8 mouse cellular contexts compared by ENCODE assay signal in genomic region chr15:99296213-99296612, GRCm38 (mm10). TPM values are rescaled to one million over a fixed set of nuclear protein-coding genes. Genes with fewer than 3 reads are reported as not detected.
DNase-seq lines count a peak whose midpoint lies in the region; ATAC-seq and TF ChIP-seq lines count a peak whose summit lies in the region.

No protein-coding gene starts in this region.

- ATAC-seq in heart, embryonic 15.5 days (replicated peaks; ENCODE audit: insufficient number of reproducible peaks, insufficient read depth, low FRiP score, low read depth) = no peak
- no peak for ATAC-seq in forebrain, embryonic 13.5 days
- ATAC-seq in midbrain, embryonic 11.5 days (ENCODE audit: low FRiP score) = no peak

- TF ChIP-seq POLR2A in thymus, adult 2 months (IDR thresholded peaks at IDR 0.05; ENCODE audit: control insufficient read depth, extremely low read depth, insufficient read depth, low read length, poor library complexity) = no peak

- 40% methylated on average over 5 of the region's 5 CpGs for WGBS in heart, embryonic 15.5 days
- WGBS in forebrain, embryonic 13.5 days = 38% methylated on average over 5 of the region's 5 CpGs
- 40% methylated on average over 5 of the region's 5 CpGs for WGBS in midbrain, embryonic 11.5 days
- 55% methylated on average over 5 of the region's 5 CpGs for WGBS in thymus, adult 2 months

- peaks cover 14% of the 10 kb centered on the region for H3K4me1 ChIP-seq in heart, embryonic 15.5 days (replicated peaks)
- peaks cover 24% of the 10 kb centered on the region for H3K4me1 ChIP-seq in forebrain, embryonic 13.5 days
- peaks cover 11% of the 10 kb centered on the region for H3K4me1 ChIP-seq in midbrain, embryonic 11.5 days (ENCODE audit: control insufficient read depth, insufficient read depth, low read length)
- peaks cover 3% of the 10 kb centered on the region; the same call in 1 of the 2 replicates for H3K4me1 ChIP-seq in thymus, adult 2 months (replicated peaks; ENCODE audit: control insufficient read depth, insufficient read depth, low read length)

- H3K4me2 ChIP-seq in heart, embryonic 15.5 days = peak overlapping the region; percentile 77
- peak overlapping the region; percentile 79 for H3K4me2 ChIP-seq in forebrain, embryonic 13.5 days
- H3K4me2 ChIP-seq in midbrain, embryonic 11.5 days = peak overlapping the region; percentile 56

- H3K4me3 ChIP-seq in heart, embryonic 15.5 days = peak overlapping the region; percentile 77
- H3K4me3 ChIP-seq in forebrain, embryonic 13.5 days = peak overlapping the region; percentile 68
- peak overlapping the region; percentile 70 for H3K4me3 ChIP-seq in midbrain, embryonic 11.5 days (ENCODE audit: low read depth, low read length)
- no peak overlapping the region for H3K4me3 ChIP-seq in thymus, adult 2 months (ENCODE audit: control insufficient read depth, insufficient read depth, low read length)

- TF ChIP-seq CTCF in thymus, adult 2 months (IDR thresholded peaks at IDR 0.05; ENCODE audit: borderline replicate concordance, control insufficient read depth, extremely low read depth, insufficient read depth, low read length, poor library complexity) = no peak

- H3K27me3 ChIP-seq in heart, embryonic 15.5 days = no peaks in the 10 kb centered on the region
- no peaks in the 10 kb centered on the region for H3K27me3 ChIP-seq in forebrain, embryonic 13.5 days
- no peaks in the 10 kb centered on the region for H3K27me3 ChIP-seq in midbrain, embryonic 11.5 days (ENCODE audit: control insufficient read depth, insufficient read depth, low read length)
- H3K27me3 ChIP-seq in thymus, adult 2 months (ENCODE audit: control insufficient read depth, insufficient read depth, low read length) = no peaks in the 10 kb centered on the region

- no peak for DNase-seq in heart, adult 9 months (ENCODE audit: low spot score in 2 of 2)
- peak; percentile 37 for DNase-seq in ES-CJ7 (ENCODE audit: low read depth, low spot score)
- no peak for DNase-seq in midbrain, embryonic 11.5 days (ENCODE audit: low spot score, missing footprints)
- no peak for DNase-seq in thymus, postnatal 36 days
- DNase-seq in testis, postnatal 14 days (ENCODE audit: low spot score) = no peak
- DNase-seq in thymus, adult 2 months = no peak

- H3K36me3 ChIP-seq in heart, embryonic 15.5 days = no peaks in the 10 kb centered on the region
- peaks cover 6% of the 10 kb centered on the region; the same call in 1 of the 2 replicates for H3K36me3 ChIP-seq in forebrain, embryonic 13.5 days (ENCODE audit: poor library complexity, severe bottlenecking)
- H3K36me3 ChIP-seq in midbrain, embryonic 11.5 days (ENCODE audit: control insufficient read depth, insufficient read depth, low read length) = no peaks in the 10 kb centered on the region
- no peaks in the 10 kb centered on the region for H3K36me3 ChIP-seq in thymus, adult 2 months (ENCODE audit: control insufficient read depth, insufficient read depth, low read length)

- peak overlapping the region; percentile 88 for H3K27ac ChIP-seq in heart, embryonic 15.5 days
- peak overlapping the region; percentile 92; the same call in 1 of the 2 replicates for H3K27ac ChIP-seq in forebrain, embryonic 13.5 days
- H3K27ac ChIP-seq in midbrain, embryonic 11.5 days (ENCODE audit: low read depth, low read length) = no peak overlapping the region
- H3K27ac ChIP-seq in thymus, adult 2 months (ENCODE audit: control insufficient read depth, insufficient read depth, low read length) = no peak overlapping the region

- H3K9me3 ChIP-seq in heart, embryonic 15.5 days (replicated peaks) = no peaks in the 10 kb centered on the region
- H3K9me3 ChIP-seq in forebrain, embryonic 13.5 days (replicated peaks) = no peaks in the 10 kb centered on the region
- H3K9me3 ChIP-seq in midbrain, embryonic 11.5 days (ENCODE audit: control insufficient read depth, low read length) = no peaks in the 10 kb centered on the region

- H3K9ac ChIP-seq in heart, embryonic 15.5 days = no peak overlapping the region
- H3K9ac ChIP-seq in forebrain, embryonic 13.5 days = peak overlapping the region; percentile 78
- H3K9ac ChIP-seq in midbrain, embryonic 11.5 days (ENCODE audit: low read length) = no peak overlapping the region

RNA-seq across cellular contexts. Expression of gene Fam186b, which starts 0.5 kb away (rescaled TPM):
- 0.09 and 0.47 TPM in 2 replicates for polyA plus RNA-seq in heart, embryonic 15.5 days (2015; fragmentation: Nextera tagmentation; extraction: Ambion mirVana)
- 0.28 TPM in 1 of 2 replicates, not detected in the other for polyA plus RNA-seq in forebrain, embryonic 13.5 days (2015; fragmentation: Nextera tagmentation; extraction: Ambion mirVana)
- 0.19 TPM in 1 of 2 replicates, not detected in the other for polyA plus RNA-seq in midbrain, embryonic 11.5 days (2014; fragmentation: Nextera tagmentation; extraction: Ambion mirVana)
- 0.04 and 0.11 TPM in 2 replicates for polyA plus RNA-seq in thymus, adult 2 months (2012; rRNA removed)

RNA-seq across cellular contexts. Expression of gene Prpf40b, which starts 1.3 kb away (rescaled TPM):
- polyA plus RNA-seq in heart, embryonic 15.5 days (2015; fragmentation: Nextera tagmentation; extraction: Ambion mirVana) = 37.2 and 42.1 TPM in 2 replicates
- polyA plus RNA-seq in forebrain, embryonic 13.5 days (2015; fragmentation: Nextera tagmentation; extraction: Ambion mirVana) = 98.6 and 107 TPM in 2 replicates
- 41.5 and 41.6 TPM in 2 replicates for polyA plus RNA-seq in midbrain, embryonic 11.5 days (2014; fragmentation: Nextera tagmentation; extraction: Ambion mirVana)
- 29.3 and 37.0 TPM in 2 replicates for polyA plus RNA-seq in thymus, adult 2 months (2012; rRNA removed)

RNA-seq across cellular contexts. Expression of gene Mcrs1, which starts 44.5 kb away (rescaled TPM):
- 134 and 159 TPM in 2 replicates for polyA plus RNA-seq in heart, embryonic 15.5 days (2015; fragmentation: Nextera tagmentation; extraction: Ambion mirVana)
- 198 and 213 TPM in 2 replicates for polyA plus RNA-seq in forebrain, embryonic 13.5 days (2015; fragmentation: Nextera tagmentation; extraction: Ambion mirVana)
- polyA plus RNA-seq in midbrain, embryonic 11.5 days (2014; fragmentation: Nextera tagmentation; extraction: Ambion mirVana) = 189 and 193 TPM in 2 replicates
- 131 and 133 TPM in 2 replicates for polyA plus RNA-seq in thymus, adult 2 months (2012; rRNA removed)

Comparison
In these comparisons a context has a peak if more than half of its experiments do, and no peak if none do; other contexts are left out.
1. H3K27ac ChIP-seq: peak in heart, embryonic 15.5 days (single experiment) and forebrain, embryonic 13.5 days (single experiment); none in midbrain, embryonic 11.5 days (single experiment) and thymus, adult 2 months (single experiment).
2. Peak in every context shown above with its lines, with median percentiles within 50 percentile points of each other: H3K4me2 ChIP-seq.